ENCODE assay signal across 28 mouse cellular contexts in the genomic region with DNA sequence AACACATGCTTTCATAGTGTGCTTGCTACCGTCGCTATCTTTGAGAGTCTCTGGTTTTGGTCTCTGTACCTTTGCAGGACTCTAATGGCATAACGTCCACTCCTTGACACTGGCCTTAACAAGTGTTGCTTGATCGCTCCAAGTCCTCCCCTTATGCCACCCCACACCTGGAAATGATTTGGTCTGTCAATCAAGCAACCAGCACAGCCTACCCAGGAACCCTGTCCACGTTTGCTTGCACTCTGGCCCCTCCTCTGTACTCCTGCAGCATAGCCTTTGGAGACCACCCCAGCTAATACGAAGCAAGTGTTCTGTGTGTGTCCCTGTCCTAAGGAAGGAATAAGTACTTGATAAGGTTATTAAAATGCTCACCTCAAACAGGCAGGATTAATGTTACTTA.
DNase-seq lines count a peak whose midpoint lies in the region; ATAC-seq lines count a peak whose summit lies in the region.
"Had no signal": no experiment of that assay in that cellular context is flagged by ENCODE, and none has a peak within 500 bp of the region (broad histone marks: within the 10 kb centered on the region; RNA-seq: fewer than 3 reads in every experiment).

No protein-coding gene starts in this region.

- no peak overlapping the region for H3K4me3 ChIP-seq in hindbrain, embryonic 10.5 days
- H3K4me3 ChIP-seq in hindbrain, embryonic 13.5 days: no peak overlapping the region
- H3K4me3 ChIP-seq in neural tube, embryonic 15.5 days (replicated peaks): no peak overlapping the region
- no peak overlapping the region for H3K4me3 ChIP-seq in embryonic facial prominence, embryonic 11.5 days (ENCODE audit: low read depth, low read length)
- H3K4me3 ChIP-seq: erythroblast, embryonic 14.5 days; forebrain, embryonic 13.5 days; heart, embryonic 13.5 days; limb, embryonic 12.5 days; liver, embryonic 15.5 days; midbrain, embryonic 12.5 days had no signal

- H3K36me3 ChIP-seq in hindbrain, embryonic 10.5 days: no peaks in the 10 kb centered on the region
- H3K36me3 ChIP-seq in hindbrain, embryonic 13.5 days: no peaks in the 10 kb centered on the region
- no peaks in the 10 kb centered on the region for H3K36me3 ChIP-seq in neural tube, embryonic 15.5 days
- H3K36me3 ChIP-seq in embryonic facial prominence, embryonic 11.5 days (replicated peaks; ENCODE audit: control insufficient read depth, insufficient read depth, low read depth, low read length): no peaks in the 10 kb centered on the region
- H3K36me3 ChIP-seq: heart, embryonic 13.5 days; limb, embryonic 12.5 days; liver, embryonic 15.5 days; midbrain, embryonic 12.5 days had no signal

- H3K4me2 ChIP-seq in hindbrain, embryonic 13.5 days: no peak overlapping the region
- no peak overlapping the region for H3K4me2 ChIP-seq in neural tube, embryonic 15.5 days
- H3K4me2 ChIP-seq in embryonic facial prominence, embryonic 11.5 days (ENCODE audit: low read depth, low read length): no peak overlapping the region
- H3K4me2 ChIP-seq: forebrain, embryonic 13.5 days; heart, embryonic 13.5 days; limb, embryonic 12.5 days; liver, embryonic 15.5 days; lung, embryonic 14.5 days; midbrain, embryonic 12.5 days had no signal

- DNase-seq in hindbrain, embryonic 10.5 days (ENCODE audit: low spot score): peak; percentile 57
- peak; percentile 28 for DNase-seq in neural tube, embryonic 10.5 days (ENCODE audit: extremely low spot score, low spot score)
- DNase-seq in embryonic facial prominence, embryonic 11.5 days (ENCODE audit: low spot score): peak; percentile 86
- DNase-seq in mesoderm, embryonic 11.5 days (ENCODE audit: low read depth, low spot score): peak; percentile 52
- no peak for DNase-seq in frontal cortex, adult 2 months (ENCODE audit: extremely low spot score in 1 of 2, low spot score in 1 of 2)
- no peak for DNase-seq in MN1 (ENCODE audit: low spot score)
- DNase-seq: adrenal gland, postnatal 25 days; cerebellum, adult 18-20 months; cerebellum, postnatal 10 days; heart, postnatal 10 days; kidney, adult 11 months; layer of hippocampus, postnatal 36 days; lung, embryonic 14.5 days; lung, postnatal 14 days; right cerebral cortex, adult 18-20 months; spleen, adult 18-20 months; thymus, adult 18-20 months; thymus, postnatal 36 days had no signal

- H3K4me1 ChIP-seq in hindbrain, embryonic 10.5 days (replicated peaks): peaks cover 39% of the 10 kb centered on the region
- H3K4me1 ChIP-seq in hindbrain, embryonic 13.5 days (replicated peaks): peaks cover 8% of the 10 kb centered on the region; the same call in 1 of the 2 replicates
- H3K4me1 ChIP-seq in neural tube, embryonic 15.5 days: no peaks in the 10 kb centered on the region
- peaks cover 9% of the 10 kb centered on the region for H3K4me1 ChIP-seq in embryonic facial prominence, embryonic 11.5 days (ENCODE audit: control insufficient read depth, insufficient read depth, low read length)
- H3K4me1 ChIP-seq: forebrain, embryonic 13.5 days; liver, embryonic 15.5 days had no signal

- H3K9ac ChIP-seq in hindbrain, embryonic 13.5 days: no peak overlapping the region
- H3K9ac ChIP-seq in neural tube, embryonic 15.5 days (replicated peaks): no peak overlapping the region
- no peak overlapping the region for H3K9ac ChIP-seq in embryonic facial prominence, embryonic 11.5 days (replicated peaks; ENCODE audit: low read length)
- H3K9ac ChIP-seq: forebrain, embryonic 13.5 days; heart, embryonic 13.5 days; limb, embryonic 12.5 days; liver, embryonic 15.5 days; lung, embryonic 14.5 days; midbrain, embryonic 12.5 days had no signal

- no peak overlapping the region; the same call in 1 of the 2 replicates for H3K27ac ChIP-seq in hindbrain, embryonic 10.5 days
- H3K27ac ChIP-seq in hindbrain, embryonic 13.5 days: no peak overlapping the region
- no peak overlapping the region for H3K27ac ChIP-seq in neural tube, embryonic 15.5 days (replicated peaks)
- H3K27ac ChIP-seq in embryonic facial prominence, embryonic 11.5 days (replicated peaks; ENCODE audit: low read depth, low read length): peak overlapping the region; percentile 10; the same call in 1 of the 2 replicates
- H3K27ac ChIP-seq: forebrain, embryonic 13.5 days; heart, embryonic 13.5 days; kidney, postnatal 0 days; limb, embryonic 12.5 days; liver, embryonic 15.5 days; midbrain, embryonic 12.5 days; stomach, postnatal 0 days had no signal

- no peak for ATAC-seq in hindbrain, embryonic 13.5 days (ENCODE audit: low FRiP score)
- ATAC-seq in neural tube, embryonic 15.5 days (ENCODE audit: low FRiP score): no peak
- ATAC-seq in embryonic facial prominence, embryonic 11.5 days (replicated peaks; ENCODE audit: insufficient number of reproducible peaks, low FRiP score, low TSS enrichment, low read depth): peak; percentile 59; the same call in 1 of the 2 replicates
- ATAC-seq: forebrain, embryonic 13.5 days had no signal

- H3K27me3 ChIP-seq in hindbrain, embryonic 10.5 days (ENCODE audit: insufficient read depth, poor library complexity, severe bottlenecking): no peaks in the 10 kb centered on the region
- no peaks in the 10 kb centered on the region for H3K27me3 ChIP-seq in hindbrain, embryonic 13.5 days
- no peaks in the 10 kb centered on the region for H3K27me3 ChIP-seq in neural tube, embryonic 15.5 days (replicated peaks)
- H3K27me3 ChIP-seq in embryonic facial prominence, embryonic 11.5 days (ENCODE audit: control insufficient read depth, insufficient read depth, low read length): no peaks in the 10 kb centered on the region
- H3K27me3 ChIP-seq: forebrain, embryonic 13.5 days; liver, embryonic 15.5 days; midbrain, embryonic 12.5 days had no signal

- no peaks in the 10 kb centered on the region for H3K9me3 ChIP-seq in hindbrain, embryonic 10.5 days
- no peaks in the 10 kb centered on the region for H3K9me3 ChIP-seq in hindbrain, embryonic 13.5 days
- no peaks in the 10 kb centered on the region for H3K9me3 ChIP-seq in neural tube, embryonic 15.5 days (replicated peaks)
- H3K9me3 ChIP-seq in embryonic facial prominence, embryonic 11.5 days (replicated peaks; ENCODE audit: control insufficient read depth, low read length): no peaks in the 10 kb centered on the region
- H3K9me3 ChIP-seq: forebrain, embryonic 13.5 days; heart, embryonic 13.5 days; limb, embryonic 12.5 days; liver, embryonic 15.5 days; midbrain, embryonic 12.5 days had no signal

- WGBS in hindbrain, embryonic 10.5 days: 64% methylated on average over 6 of the region's 6 CpGs
- WGBS in hindbrain, embryonic 13.5 days: 77% methylated on average over 6 of the region's 6 CpGs
- WGBS in neural tube, embryonic 15.5 days: 79% methylated on average over 6 of the region's 6 CpGs
- WGBS in embryonic facial prominence, embryonic 11.5 days: 24% methylated on average over 6 of the region's 6 CpGs

Comparison
In these comparisons a context has a peak if more than half of its experiments do, and no peak if none do; other contexts are left out.
1. DNase-seq: peak in hindbrain, embryonic 10.5 days (single experiment), neural tube, embryonic 10.5 days (single experiment), embryonic facial prominence, embryonic 11.5 days (single experiment) and mesoderm, embryonic 11.5 days (single experiment); none in frontal cortex, adult 2 months (0 of 2) and MN1 (single experiment).